Mouse (Mus musculus) MN1 (cell line): Measurements from ENCODE around the gene Itpr1.

ENCODE experiments used
- DNase-seq: peaks from one replicate; pipeline ENCODE4 v3.0.0-alpha.2; 2016; ENCODE audit warnings: low spot score

The Itpr1 gene

GRCm38 (mm10) chr6:108468226-108468825 lies 255.4 kb downstream of the Itpr1 start:
- no peak for DNase-seq

GRCm38 (mm10) chr6:108471878-108472277 lies 259.0 kb downstream of the Itpr1 start:
- no peak for DNase-seq

- DNase-seq, result no peak
These were observed 259.9 kb downstream of the Itpr1 start for GRCm38 (mm10) chr6:108472748-108473147.

GRCm38 (mm10) chr6:108476797-108477235 lies 263.9 kb downstream of the Itpr1 start:
- no peak for DNase-seq

- no peak for DNase-seq
These were observed 264.7 kb downstream of the Itpr1 start for GRCm38 (mm10) chr6:108477602-108478001.

GRCm38 (mm10) chr6:108481190-108481589 lies 268.3 kb downstream of the Itpr1 start:
- no peak for DNase-seq

GRCm38 (mm10) chr6:108482464-108482863 lies 269.6 kb downstream of the Itpr1 start:
- DNase-seq, result no peak

GRCm38 (mm10) chr6:108486212-108486992 lies 273.5 kb downstream of the Itpr1 start:
- no peak for DNase-seq

GRCm38 (mm10) chr6:108487300-108487835 lies 274.5 kb downstream of the Itpr1 start:
- DNase-seq, result no peak

GRCm38 (mm10) chr6:108488250-108488649 lies 275.4 kb downstream of the Itpr1 start:
- no peak for DNase-seq

- DNase-seq, result no peak
These were observed 279.1 kb downstream of the Itpr1 start for GRCm38 (mm10) chr6:108491969-108492368.

GRCm38 (mm10) chr6:108493753-108494152 lies 280.9 kb downstream of the Itpr1 start:
- DNase-seq, result no peak

GRCm38 (mm10) chr6:108494185-108494804 lies 281.4 kb downstream of the Itpr1 start:
- DNase-seq, result peak; percentile 33

GRCm38 (mm10) chr6:108494994-108495393 lies 282.1 kb downstream of the Itpr1 start:
- DNase-seq, result no peak

- DNase-seq, result peak; percentile 49
These were observed 285.2 kb downstream of the Itpr1 start for GRCm38 (mm10) chr6:108498070-108498469.

GRCm38 (mm10) chr6:108503651-108504050 lies 290.8 kb downstream of the Itpr1 start:
- DNase-seq, result no peak

- DNase-seq, result no peak
These were observed 291.8 kb downstream of the Itpr1 start for GRCm38 (mm10) chr6:108504717-108505116.

GRCm38 (mm10) chr6:108506161-108506560 lies 293.3 kb downstream of the Itpr1 start:
- DNase-seq, result no peak

- DNase-seq, result no peak
These were observed 294.4 kb downstream of the Itpr1 start for GRCm38 (mm10) chr6:108507337-108507736.

GRCm38 (mm10) chr6:108509320-108509719 lies 296.4 kb downstream of the Itpr1 start:
- DNase-seq, result no peak

- no peak for DNase-seq
These were observed 297.2 kb downstream of the Itpr1 start for GRCm38 (mm10) chr6:108510101-108510500.

GRCm38 (mm10) chr6:108512097-108512496 lies 299.2 kb downstream of the Itpr1 start:
- no peak for DNase-seq

- DNase-seq, result no peak
These were observed 300.1 kb downstream of the Itpr1 start for GRCm38 (mm10) chr6:108512994-108513393.
